Mouse (Mus musculus) kidney, adult 8-10 months (tissue): ENCODE results near the gene Defb19.

Experiments
- DNase-seq, 2 experiments: peaks; one replicate each; pipeline ENCODE4 v3.0.0; 2022

Defb19 gene

DNA sequence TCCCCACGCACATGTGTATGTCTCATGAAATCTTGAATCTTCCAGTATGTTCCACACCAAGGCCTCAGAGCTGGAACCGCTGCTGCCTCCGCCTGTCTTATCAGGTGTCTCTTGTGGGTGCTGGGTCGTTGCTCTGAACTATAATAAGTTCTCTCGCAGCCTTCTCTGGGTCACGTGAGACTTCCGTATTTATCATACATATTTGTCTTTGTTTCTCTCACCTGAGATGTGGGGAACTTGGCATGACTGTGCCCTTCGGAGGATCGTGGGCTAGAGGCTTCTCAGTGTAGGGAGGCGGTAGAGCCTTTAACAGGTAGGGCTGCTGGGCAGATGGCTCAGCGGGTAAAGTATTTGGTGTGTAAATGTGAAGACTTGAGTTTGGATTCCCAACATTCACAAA lies 500 bp upstream of the Defb19 start:
- no peak for DNase-seq

DNA sequence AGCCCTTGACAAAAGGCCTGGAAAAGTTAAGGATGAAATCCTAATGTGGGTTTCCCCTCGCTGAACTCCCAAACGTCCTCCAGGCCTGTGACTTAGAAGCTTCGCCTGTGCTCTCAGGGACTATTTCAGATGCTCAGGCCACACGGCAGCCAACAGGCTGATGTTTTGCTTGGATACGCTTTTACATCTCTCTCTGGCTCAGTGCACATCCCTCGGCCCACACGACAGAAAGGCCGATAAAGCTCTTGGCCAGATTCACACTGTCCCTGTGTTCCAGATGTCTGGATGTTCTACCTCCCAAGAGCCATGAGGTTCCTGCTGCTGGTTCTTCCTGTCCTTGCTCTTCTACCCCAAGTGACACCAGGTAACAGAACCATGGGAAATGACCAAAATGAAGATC lies 6.6 kb downstream of the Defb19 start:
- DNase-seq = no peak

DNA sequence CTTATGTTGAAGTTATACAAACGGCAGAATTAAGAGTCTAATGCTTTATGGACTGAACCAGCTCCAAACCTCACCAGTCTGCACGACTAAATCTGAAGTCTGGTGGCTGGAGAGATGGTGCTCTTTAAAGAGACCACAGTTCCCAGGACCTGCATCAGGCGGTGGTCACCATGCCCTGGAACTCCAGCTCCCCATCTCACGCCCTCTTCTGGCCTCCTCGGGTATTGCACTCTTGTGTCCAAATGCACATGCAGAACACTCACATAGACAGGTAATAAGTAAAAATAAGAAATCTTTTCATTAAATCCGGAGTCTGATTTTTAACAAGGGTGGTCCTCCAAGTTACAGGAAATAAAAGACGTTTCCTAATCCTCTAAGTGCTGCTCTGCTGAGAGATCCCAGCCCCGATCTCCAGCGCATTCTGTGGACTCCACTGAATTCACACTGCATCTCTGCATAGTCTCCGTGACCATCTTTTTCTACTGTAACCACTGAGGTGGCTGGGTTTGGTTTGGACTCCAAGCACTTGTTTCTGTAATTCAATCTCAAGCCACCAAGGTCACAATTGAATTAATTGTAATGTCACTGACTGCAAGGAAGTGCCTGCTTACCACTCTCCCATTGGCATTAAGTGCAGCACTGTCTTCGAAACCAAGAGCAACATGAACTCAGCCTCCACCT lies 7.9 kb downstream of the Defb19 start, which contains the start of gene Defb21:
Gene Defb21, plus strand, starts transcription at position 631 of the 681 bp plus-strand sequence.
- no peak for DNase-seq

DNA sequence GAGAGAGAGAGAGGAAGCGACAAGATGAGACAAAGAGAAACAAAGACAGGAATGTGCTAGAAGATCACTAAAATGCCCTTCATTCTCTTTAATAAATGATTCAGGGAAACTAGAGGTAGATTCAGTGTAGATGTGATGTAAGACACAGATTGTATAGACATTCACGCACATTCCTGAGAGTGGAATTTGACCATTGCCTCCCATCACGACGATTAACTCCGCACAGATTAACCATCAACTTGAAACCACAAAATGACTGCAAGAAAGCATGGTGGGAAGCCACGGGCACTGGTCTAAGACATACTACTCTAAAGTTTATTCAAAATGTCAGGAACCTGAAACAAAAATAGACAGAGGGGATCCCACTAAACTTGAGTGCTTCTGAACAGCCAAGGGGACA lies 9.8 kb downstream of the Defb19 start:
- peak; percentile 65 to 73 for DNase-seq

DNA sequence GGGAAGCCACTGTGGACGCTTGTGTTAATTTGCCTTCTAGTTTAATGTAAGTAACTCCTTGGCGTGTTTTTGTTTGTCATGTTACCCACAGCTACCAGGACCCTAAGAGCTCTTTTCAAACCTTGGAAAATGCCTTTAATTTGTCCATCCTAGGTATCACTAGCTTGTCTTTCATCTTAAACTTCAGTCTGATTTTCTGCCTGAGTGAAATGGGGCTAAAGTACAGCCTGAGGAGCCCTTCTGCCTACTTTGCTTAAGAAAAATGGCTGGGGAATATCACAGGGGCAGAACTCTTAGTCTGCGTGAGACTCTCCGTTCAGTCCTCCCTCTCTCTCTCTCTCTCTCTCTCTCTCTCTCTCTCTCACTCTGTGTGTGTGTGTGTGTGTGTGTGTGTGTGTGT lies 10.2 kb downstream of the Defb19 start:
- DNase-seq = peak in 1 of 2 experiments; percentile 27

DNA sequence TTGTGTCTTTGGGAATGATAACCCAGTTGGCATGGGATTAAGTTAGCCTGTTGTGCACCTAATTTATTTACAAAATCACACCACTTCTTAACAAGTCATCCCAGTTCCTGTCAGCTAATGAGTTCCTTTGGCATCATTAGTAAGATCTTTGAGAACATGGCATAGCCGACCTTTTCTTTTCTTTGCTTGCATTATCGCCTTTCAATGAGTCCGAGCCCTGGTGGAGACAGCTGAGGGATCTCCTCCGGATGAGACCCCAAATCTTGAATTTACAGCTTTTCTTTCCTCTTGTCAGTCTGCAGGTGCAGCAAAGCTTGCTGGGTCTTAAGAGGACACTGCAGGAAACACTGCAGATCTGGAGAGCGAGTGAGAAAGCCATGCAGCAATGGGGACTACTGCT lies 11.1 kb downstream of the Defb19 start, which contains the start of gene Gm17416:
Gene Gm17416, plus strand, starts transcription at position 301 of the 400 bp plus-strand sequence.
- DNase-seq = no peak

DNA sequence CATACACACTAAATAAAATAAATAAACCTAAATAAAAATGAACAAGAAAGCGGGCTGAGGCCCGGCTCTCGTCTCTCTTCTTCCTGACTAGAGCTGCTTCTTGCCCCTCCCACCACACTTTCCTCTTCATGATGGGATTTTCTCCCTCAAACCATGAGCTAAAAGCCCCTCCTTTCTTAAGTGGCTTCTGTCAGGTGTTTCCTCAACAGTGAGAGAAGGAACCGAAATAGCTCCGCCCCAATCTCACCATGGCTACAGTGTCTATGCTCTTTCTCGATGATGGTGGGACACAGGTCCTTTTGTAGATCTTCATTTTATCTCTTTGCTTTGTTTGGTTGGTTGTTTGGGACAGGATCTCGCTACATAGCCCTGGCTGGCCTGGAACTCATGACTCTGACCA lies 23.5 kb downstream of the Defb19 start:
- DNase-seq = no peak

DNA sequence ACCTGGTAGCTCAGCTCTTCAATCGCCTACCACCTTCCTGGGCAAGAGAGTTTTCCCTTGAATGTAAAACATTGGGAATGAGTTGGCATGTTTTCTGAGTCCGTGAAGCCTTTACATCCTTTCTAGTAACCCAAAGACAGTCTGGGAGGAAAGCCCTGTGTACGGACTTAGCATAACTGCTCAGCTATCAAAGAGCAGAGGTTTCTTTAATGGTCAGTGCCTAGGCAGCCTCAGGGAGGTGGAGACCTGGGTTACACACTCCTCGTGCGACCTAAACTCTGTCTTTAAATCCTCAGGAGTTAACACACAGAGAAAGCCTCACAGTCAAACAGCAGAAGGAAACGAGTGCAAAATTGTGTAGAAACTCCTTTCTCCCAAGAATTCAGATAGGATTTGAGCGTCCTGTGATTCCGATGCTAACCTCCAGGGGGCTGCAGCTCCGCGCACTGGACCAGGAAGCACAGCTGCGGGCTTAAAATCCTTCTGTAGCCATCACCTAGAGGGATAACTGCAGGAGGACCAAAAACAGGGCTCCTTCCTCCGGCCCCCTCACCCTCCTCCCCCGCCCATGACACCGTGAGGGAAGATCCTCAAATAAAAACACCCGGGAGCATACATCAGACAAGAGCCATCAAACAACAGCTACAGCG lies 26.2 kb downstream of the Defb19 start:
- peak; percentile 55 to 79 for DNase-seq

DNA sequence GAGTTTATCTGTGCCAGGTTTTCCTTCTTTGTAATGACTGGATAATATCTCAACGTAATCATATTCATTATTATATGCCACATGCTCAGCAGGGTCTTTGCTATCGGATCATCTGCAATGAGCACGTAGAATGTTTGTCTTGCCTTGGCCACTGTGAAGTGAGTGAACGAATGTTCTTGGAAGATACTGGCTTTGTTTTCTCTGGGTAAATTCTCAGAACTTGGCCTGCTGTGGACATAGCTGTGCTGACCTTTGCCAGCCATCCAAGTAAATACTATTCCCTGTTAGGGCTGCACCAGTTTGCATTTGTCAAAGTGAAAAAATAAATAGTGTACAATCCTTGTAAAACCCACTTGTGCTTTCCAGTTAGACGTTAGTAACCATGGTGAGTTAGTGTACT lies 32.0 kb downstream of the Defb19 start:
- DNase-seq = no peak

DNA sequence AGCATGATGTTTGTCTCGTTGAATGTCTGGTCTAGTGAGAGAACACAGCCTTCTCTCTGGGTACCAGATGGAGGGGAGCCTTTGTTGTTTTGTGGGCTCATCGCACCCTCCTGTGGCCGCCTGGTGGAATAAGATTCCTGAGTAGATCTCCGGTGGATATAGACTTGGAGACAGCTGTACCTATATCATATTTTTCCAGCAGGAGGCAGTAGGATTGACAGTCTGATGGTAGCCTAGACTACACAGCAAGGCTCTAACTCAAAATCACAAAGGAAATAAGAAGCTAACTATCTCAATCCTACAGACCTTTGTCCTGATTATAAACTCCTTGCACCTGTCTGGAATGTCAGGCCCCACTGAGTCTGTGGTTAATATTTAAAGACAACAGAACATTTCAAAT lies 35.4 kb downstream of the Defb19 start:
- DNase-seq = peak; percentile 68 to 80

DNA sequence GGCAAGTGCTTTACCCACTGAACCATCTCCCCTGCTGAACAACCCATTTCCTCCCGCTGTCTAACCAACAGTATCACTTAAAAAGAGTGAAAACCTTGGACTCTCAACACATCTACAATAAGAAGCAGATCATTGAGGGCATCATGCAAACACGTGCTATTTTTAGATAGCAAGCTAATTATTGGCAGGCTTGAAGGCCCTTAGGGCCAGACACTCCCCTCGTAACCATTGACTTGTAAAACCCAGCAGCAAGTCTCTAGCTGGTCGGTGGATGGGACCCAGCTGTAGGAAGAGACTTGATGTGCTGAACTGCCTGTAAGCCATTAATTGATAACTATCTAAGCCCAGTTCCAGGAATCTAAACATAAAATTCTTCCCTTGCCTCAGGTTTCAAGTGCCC lies 36.6 kb downstream of the Defb19 start:
- DNase-seq = peak; percentile 66 to 83

DNA sequence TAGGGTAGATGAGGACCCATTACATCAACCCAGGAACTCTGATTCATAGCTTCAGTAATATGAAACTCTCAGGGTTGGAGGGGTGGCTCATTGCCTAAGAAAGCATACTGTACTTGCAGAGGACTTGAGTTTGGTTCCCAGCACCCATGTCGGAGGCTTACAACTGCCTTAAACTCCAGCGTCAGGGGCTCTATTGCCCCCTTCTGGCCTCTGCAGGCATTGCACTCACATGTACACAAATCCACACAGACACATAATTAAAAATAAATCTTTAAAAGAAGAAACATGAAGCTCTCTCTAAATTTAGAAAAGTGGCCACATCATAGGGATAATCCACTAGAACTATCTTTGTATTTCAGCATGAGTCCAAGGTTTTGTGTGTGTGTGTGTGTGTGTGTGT lies 37.2 kb downstream of the Defb19 start:
- no peak for DNase-seq

DNA sequence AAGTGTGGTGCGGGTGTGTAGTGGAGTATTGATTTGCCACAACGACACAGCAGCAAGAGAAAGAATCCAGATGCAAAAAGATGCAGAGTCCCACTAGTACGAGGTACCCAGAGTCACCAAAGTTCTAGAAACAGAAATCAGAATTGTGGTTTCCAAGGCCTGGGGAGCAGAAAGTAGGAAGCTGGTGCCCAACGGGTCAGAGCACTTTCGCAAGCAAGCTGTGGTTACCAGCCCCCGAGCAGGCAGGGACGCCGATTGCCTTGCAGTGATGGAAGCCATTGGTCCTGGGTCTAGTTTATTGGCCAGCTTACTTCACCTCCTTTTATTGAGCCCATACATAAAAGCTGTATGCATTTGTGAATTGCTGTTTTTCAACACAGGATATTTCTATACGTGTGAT lies 38.1 kb downstream of the Defb19 start:
- no peak for DNase-seq

DNA sequence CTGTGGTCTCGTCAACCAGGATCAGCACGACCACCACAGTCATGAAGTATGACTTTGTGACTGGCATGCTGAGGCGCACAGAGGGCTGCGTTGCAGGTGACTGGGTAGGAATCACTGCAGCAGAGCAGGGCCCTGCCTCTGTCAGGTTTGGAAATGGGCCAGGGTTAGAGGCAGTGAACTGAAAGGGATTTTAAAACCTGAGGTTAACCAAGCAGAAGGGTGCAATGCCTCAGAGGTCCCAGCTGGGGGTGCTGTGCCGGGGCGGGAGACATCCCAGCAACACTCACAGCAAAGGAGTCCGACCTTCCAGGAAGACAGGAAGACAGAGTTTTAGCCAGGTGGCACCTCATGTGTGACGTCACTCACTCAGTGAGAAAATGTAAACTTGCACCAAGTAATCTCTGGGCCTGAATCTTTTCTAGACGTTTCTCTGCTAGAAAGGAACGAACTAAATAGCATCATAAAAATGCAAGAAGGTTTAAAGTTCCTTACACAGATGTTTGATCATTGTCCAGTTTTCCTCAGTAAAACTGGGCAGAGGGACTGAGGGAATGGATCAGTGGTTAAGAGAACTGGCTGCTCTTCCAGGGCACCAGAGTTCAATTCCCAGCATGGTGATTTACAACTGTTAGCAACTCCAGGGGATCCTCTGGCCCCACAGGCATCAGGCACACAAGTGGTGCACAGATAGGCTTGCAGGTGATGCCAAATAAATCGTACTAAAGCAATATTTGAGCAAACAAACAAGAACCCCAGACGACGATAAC lies 40.0 kb downstream of the Defb19 start, which contains the start of gene Defb29:
Gene Defb29, minus strand, starts transcription at position 155 of the 767 bp plus-strand sequence.
- peak; percentile 76 to 80 for DNase-seq
